Mouse (Mus musculus) heart, adult 2 months (tissue): Measurements from ENCODE around the gene Nf2.

ENCODE experiments used
- CTCF ChIP-seq: fragments of 200-600 bp; IDR thresholded peaks from 2 replicates; pipeline ENCODE4 v1.8.1; 2022; ENCODE audit warnings: antibody characterized with exemption, mild to moderate bottlenecking, moderate library complexity
- POLR2A ChIP-seq: fragments of 200-500 bp; IDR thresholded peaks from 2 replicates; pipeline ENCODE4 v1.6.1; 2011; ENCODE audit warnings: mild to moderate bottlenecking, low read depth, low read length, control low read depth; ENCODE audit not compliant: insufficient read depth

GRCm38 (mm10) chr11:4848483-4849248 is 670 bp downstream of the Nf2 start:
- TF ChIP-seq CTCF (no peak), POLR2A (no peak)
